Mouse (Mus musculus) embryonic facial prominence, embryonic 14.5 days (tissue): Measurements from ENCODE around the gene Gm44790. TPM values are rescaled to one million over a fixed set of nuclear protein-coding genes. Genes with fewer than 3 reads are reported as not detected.

Experiments used
- ATAC-seq: fragments of 200-750 bp; cut with Nextera tagmentation; 2 replicates; pipeline ENCODE4 v1.8.0; 2017; ENCODE audit warnings: low read depth, moderate number of reproducible peaks, moderate TSS enrichment
- DNase-seq: peaks from one replicate; pipeline ENCODE4 v3.0.0-alpha.2; 2015; ENCODE audit warnings: low spot score
- H3K27ac ChIP-seq: fragments of 300-500 bp; sonication (generic); replicated peaks from 2 replicates; pipeline ENCODE4 v1.5.1; 2014; ENCODE audit warnings: low read depth, mild to moderate bottlenecking, low read length, moderate library complexity
- H3K27me3 ChIP-seq: fragments of 300-500 bp; sonication (generic); replicated peaks from 2 replicates; pipeline ENCODE4 v1.6.1; 2014; ENCODE audit warnings: low read length; ENCODE audit not compliant: control insufficient read depth, insufficient read depth
- H3K36me3 ChIP-seq: fragments of 300-500 bp; sonication (generic); 2 replicates; pipeline ENCODE4 v1.6.1; 2014; ENCODE audit warnings: low read length, mixed read lengths; ENCODE audit not compliant: control insufficient read depth, insufficient read depth
- H3K4me1 ChIP-seq: fragments of 300-500 bp; sonication (generic); 2 replicates; pipeline ENCODE4 v1.6.1; 2014; ENCODE audit warnings: antibody characterized with exemption, low read length; ENCODE audit not compliant: control insufficient read depth, insufficient read depth
- H3K4me2 ChIP-seq: fragments of 300-500 bp; sonication (generic); 2 replicates; pipeline ENCODE4 v1.6.1; 2014; ENCODE audit warnings: low read depth, mild to moderate bottlenecking, low read length, moderate library complexity, mixed read lengths
- H3K4me3 ChIP-seq: fragments of 300-500 bp; sonication (generic); 2 replicates; pipeline ENCODE4 v1.5.1; 2014; ENCODE audit warnings: low read depth, mild to moderate bottlenecking, low read length
- H3K9ac ChIP-seq: fragments of 300-500 bp; sonication (generic); 2 replicates; pipeline ENCODE4 v1.6.1; 2014; ENCODE audit warnings: low read depth, mild to moderate bottlenecking, low read length, moderate library complexity, mixed read lengths
- H3K9me3 ChIP-seq: fragments of 300-500 bp; sonication (generic); 2 replicates; pipeline ENCODE4 v1.6.1; 2016; ENCODE audit warnings: low read length; ENCODE audit not compliant: control insufficient read depth
- WGBS: fragments of 180-500 bp; shearing (Covaris S2); extraction: QIAGEN DNeasy Blood & Tissue Kit; methylation state at CpG from one replicate; pipeline ENCODE4 v1.1.7; 2014; 5-methylcytosine and 5-hydroxymethylcytosine counted together
- polyA plus RNA-seq: library from polyadenylated mRNA; unstranded; fragments of >200 nt; fragmentation: Nextera tagmentation; extraction: Ambion mirVana; gene quantifications from 2 replicates; pipeline ENCODE4 v1.2.1, GENCODE M21; 2014

Gm44790 gene
- polyA plus RNA-seq, 1 experiment from 2014 or later: not detected

- H3K27me3 ChIP-seq: no peaks in the 10 kb centered on the region
- H3K36me3 ChIP-seq: peaks cover 71% of the 10 kb centered on the region
- ATAC-seq (no peak), DNase-seq (no peak)
- H3K4me3 ChIP-seq: no peak overlapping the region
- peaks cover 13% of the 10 kb centered on the region; the same call in 1 of the 2 replicates for H3K4me1 ChIP-seq
- no peak overlapping the region for H3K4me2 ChIP-seq
- H3K9me3 ChIP-seq: no peaks in the 10 kb centered on the region
- no peak overlapping the region for H3K27ac ChIP-seq
- H3K9ac ChIP-seq: no peak overlapping the region
- WGBS: 98% methylated on average over 5 of the region's 5 CpGs
Measured at GRCm38 (mm10) chr6:86391326-86391725, 35.1 kb upstream of the Gm44790 start.

- no peaks in the 10 kb centered on the region for H3K27me3 ChIP-seq
- H3K9me3 ChIP-seq: no peaks in the 10 kb centered on the region
- H3K9ac ChIP-seq: no peak overlapping the region
- H3K4me3 ChIP-seq: no peak overlapping the region
- H3K4me2 ChIP-seq: no peak overlapping the region
- DNase-seq: no peak
- 92% methylated on average over 1 of the region's 1 CpGs for WGBS
- peaks cover 13% of the 10 kb centered on the region; the same call in 1 of the 2 replicates for H3K4me1 ChIP-seq
- ATAC-seq: no peak
- no peak overlapping the region for H3K27ac ChIP-seq
- H3K36me3 ChIP-seq: peaks cover 53% of the 10 kb centered on the region
Measured at GRCm38 (mm10) chr6:86393187-86393586, 33.3 kb upstream of the Gm44790 start.

GRCm38 (mm10) chr6:86394078-86394720 lies 32.3 kb upstream of the Gm44790 start:
- no peak for ATAC-seq
- Histone ChIP-seq H3K4me1 (peaks cover 13% of the 10 kb centered on the region; the same call in 1 of the 2 replicates), H3K36me3 (peaks cover 43% of the 10 kb centered on the region), H3K27me3 (no peaks in the 10 kb centered on the region), H3K9ac (no peak overlapping the region), H3K4me2 (no peak overlapping the region; the same call in 1 of the 2 replicates), H3K4me3 (no peak overlapping the region), H3K9me3 (no peaks in the 10 kb centered on the region), H3K27ac (no peak overlapping the region)
- peak; percentile 44 for DNase-seq
- WGBS: 83% methylated on average over 17 of the region's 17 CpGs

GRCm38 (mm10) chr6:86395021-86395420 lies 31.4 kb upstream of the Gm44790 start:
- no peak overlapping the region for H3K27ac ChIP-seq
- H3K9ac ChIP-seq: peak overlapping the region; percentile 80; the same call in 1 of the 2 replicates
- H3K9me3 ChIP-seq: no peaks in the 10 kb centered on the region
- peaks cover 35% of the 10 kb centered on the region for H3K36me3 ChIP-seq
- H3K4me2 ChIP-seq: peak overlapping the region; percentile 77
- peaks cover 13% of the 10 kb centered on the region; the same call in 1 of the 2 replicates for H3K4me1 ChIP-seq
- 0 out of 2 replicates have a peak overlapping the region, but pooled peaks have one; percentile 1 for H3K4me3 ChIP-seq
- no peak for ATAC-seq
- 66% methylated on average over 9 of the region's 9 CpGs for WGBS
- DNase-seq: peak; percentile 46
- H3K27me3 ChIP-seq: no peaks in the 10 kb centered on the region

- no peak overlapping the region for H3K27ac ChIP-seq
Measured at GRCm38 (mm10) chr6:86395969-86396368, 30.5 kb upstream of the Gm44790 start.

GRCm38 (mm10) chr6:86396581-86397256 lies 29.7 kb upstream of the Gm44790 start, which contains the start of gene Pcyox1:
Gene Pcyox1 (minus strand): TSS chr6:86397154.
- peak within 1 kb of the TSS; percentile 87 for H3K4me3 ChIP-seq
- H3K36me3 ChIP-seq: peaks cover 18% of the 10 kb centered on the region
- DNase-seq (peak; percentile 93), ATAC-seq (peak; percentile 95)
- peak within 1 kb of the TSS; percentile 77 for H3K4me2 ChIP-seq
- peaks cover 13% of the 10 kb centered on the region; the same call in 1 of the 2 replicates for H3K4me1 ChIP-seq
- peak within 1 kb of the TSS; percentile 86 for H3K27ac ChIP-seq
- WGBS: 0% methylated on average over 32 of the region's 51 CpGs
- H3K27me3 ChIP-seq: no peaks in the 10 kb centered on the region
- peak within 1 kb of the TSS; percentile 80 for H3K9ac ChIP-seq
- no peaks in the 10 kb centered on the region for H3K9me3 ChIP-seq

More at GRCm38 (mm10) chr6:86395969-86396368, 30.5 kb upstream of the Gm44790 start:
- 32% methylated on average over 10 of the region's 10 CpGs for WGBS
- peaks cover 13% of the 10 kb centered on the region; the same call in 1 of the 2 replicates for H3K4me1 ChIP-seq
- no peaks in the 10 kb centered on the region for H3K27me3 ChIP-seq
- ATAC-seq (no peak), DNase-seq (no peak)
- H3K4me2 ChIP-seq: peak overlapping the region; percentile 77
- peaks cover 26% of the 10 kb centered on the region for H3K36me3 ChIP-seq
- H3K9ac ChIP-seq: peak overlapping the region; percentile 80
- peak overlapping the region; percentile 87 for H3K4me3 ChIP-seq
- H3K9me3 ChIP-seq: no peaks in the 10 kb centered on the region

GRCm38 (mm10) chr6:86397257-86397980 lies 29.0 kb upstream of the Gm44790 start:
- H3K36me3 ChIP-seq: peaks cover 13% of the 10 kb centered on the region; the same call in 1 of the 2 replicates
- no peaks in the 10 kb centered on the region for H3K9me3 ChIP-seq
- peak; percentile 15 for ATAC-seq
- H3K4me1 ChIP-seq: peaks cover 13% of the 10 kb centered on the region; the same call in 1 of the 2 replicates
- H3K27me3 ChIP-seq: no peaks in the 10 kb centered on the region
- H3K9ac ChIP-seq: peak overlapping the region; percentile 80
- no peak for DNase-seq
- H3K4me2 ChIP-seq: peak overlapping the region; percentile 77
- H3K4me3 ChIP-seq: peak overlapping the region; percentile 87
- H3K27ac ChIP-seq: peak overlapping the region; percentile 86
- 4% methylated on average over 14 of the region's 14 CpGs for WGBS

- Histone ChIP-seq H3K4me1 (peaks cover 13% of the 10 kb centered on the region; the same call in 1 of the 2 replicates), H3K9me3 (no peaks in the 10 kb centered on the region), H3K4me3 (no peak overlapping the region), H3K9ac (no peak overlapping the region), H3K27me3 (no peaks in the 10 kb centered on the region), H3K36me3 (peaks cover 4% of the 10 kb centered on the region; the same call in 1 of the 2 replicates), H3K4me2 (no peak overlapping the region), H3K27ac (no peak overlapping the region)
- DNase-seq (peak; percentile 21), ATAC-seq (no peak)
- 78% methylated on average over 2 of the region's 2 CpGs for WGBS
Measured at GRCm38 (mm10) chr6:86398986-86399385, 27.5 kb upstream of the Gm44790 start.
